Mouse (Mus musculus): ENCODE data around the gene G430095P16Rik.

DNA sequence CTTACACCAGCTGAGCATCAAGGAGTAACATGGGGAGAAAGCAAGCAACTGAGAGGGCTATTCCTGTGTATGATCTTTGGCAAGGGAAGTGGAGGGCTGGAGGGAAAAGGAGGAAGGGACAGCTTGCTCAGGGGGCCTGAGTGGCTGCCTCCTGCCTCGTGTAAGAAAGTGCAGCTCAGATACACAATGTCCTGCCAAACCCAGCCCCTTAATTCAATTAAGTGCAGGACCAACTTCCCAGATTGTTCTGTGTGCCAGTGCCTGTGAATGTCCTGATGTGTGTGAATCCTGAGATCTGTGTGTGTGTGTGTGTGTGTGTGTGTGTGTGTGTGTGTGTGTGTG, 16.6 kb downstream of the G430095P16Rik start:
- TF ChIP-seq E2F4 (IDR thresholded peaks at IDR 0.05; ENCODE audit: insufficient read depth) = no peak
- no peak for TF ChIP-seq POLR2A (IDR thresholded peaks at IDR 0.05; ENCODE audit: insufficient read length, low read depth)
- TF ChIP-seq MAX (IDR thresholded peaks at IDR 0.05; ENCODE audit: low read depth) = no peak
- TF ChIP-seq TCF12 (IDR thresholded peaks at IDR 0.05; ENCODE audit: insufficient read depth, poor library complexity, severe bottlenecking) = no peak

All from myocyte (in vitro differentiated cells).